Mouse (Mus musculus): Measurements from ENCODE around the gene Tsc2. TPM values are rescaled to one million over a fixed set of nuclear protein-coding genes. Genes with fewer than 3 reads are reported as not detected.

Gene Tsc2
- polyA plus RNA-seq (2017; shearing (Covaris generic)) = 55.0 TPM

GRCm38 (mm10) chr17:24632167-24632812 is at the start of gene Tsc2, which contains the start of gene Nthl1:
Gene Tsc2 (minus strand): TSS chr17:24632630.
Gene Nthl1 (plus strand): TSS chr17:24632680.

GRCm38 (mm10) chr17:24669545-24670245 is 37.3 kb upstream of the Tsc2 start, which contains the start of gene Zfp598:
Gene Zfp598 (plus strand): TSS chr17:24669687.

GRCm38 (mm10) chr17:24658017-24658758 is 25.8 kb upstream of the Tsc2 start, which contains the start of gene Npw:
Gene Npw (minus strand): TSS chr17:24658457.

GRCm38 (mm10) chr17:24650070-24650616 is 17.7 kb upstream of the Tsc2 start, which contains the start of gene Slc9a3r2:
Gene Slc9a3r2 (minus strand): TSS chr17:24650327.

GRCm38 (mm10) chr17:24549618-24550415 is 82.6 kb downstream of the Tsc2 start, which contains the start of gene Pkd1:
Gene Pkd1 (plus strand): TSS chr17:24549834.

Other genes with a start within 250 kb of the Tsc2 start
- 211 TPM for gene Rnps1, start 218.1 kb downstream of the Tsc2 start, polyA plus RNA-seq (2017; shearing (Covaris generic))
- gene Eci1, start 206.0 kb downstream of the Tsc2 start, polyA plus RNA-seq (2017; shearing (Covaris generic)) = 95.3 TPM
- 6.8 TPM for gene Dnase1l2, start 189.5 kb downstream of the Tsc2 start, polyA plus RNA-seq (2017; shearing (Covaris generic))
- gene E4f1, start 162.3 kb downstream of the Tsc2 start, polyA plus RNA-seq (2017; shearing (Covaris generic)) = 91.5 TPM
- 5.3 TPM for gene Pgp, start 162.2 kb downstream of the Tsc2 start, polyA plus RNA-seq (2017; shearing (Covaris generic))
- 0.41 TPM for gene Bricd5, start 158.7 kb downstream of the Tsc2 start, polyA plus RNA-seq (2017; shearing (Covaris generic))
- gene Mlst8, start 153.6 kb downstream of the Tsc2 start, polyA plus RNA-seq (2017; shearing (Covaris generic)) = 31.0 TPM
- 0.09 TPM for gene Caskin1, start 144.0 kb downstream of the Tsc2 start, polyA plus RNA-seq (2017; shearing (Covaris generic))
- gene Traf7, start 104.7 kb downstream of the Tsc2 start, polyA plus RNA-seq (2017; shearing (Covaris generic)) = 103 TPM
- gene Rab26, start 98.4 kb downstream of the Tsc2 start, polyA plus RNA-seq (2017; shearing (Covaris generic)) = 13.7 TPM
- 18.5 TPM for gene Pkd1, start 82.8 kb downstream of the Tsc2 start, polyA plus RNA-seq (2017; shearing (Covaris generic))
- gene Nthl1, start 50 bp upstream of the Tsc2 start, polyA plus RNA-seq (2017; shearing (Covaris generic)) = 7.6 TPM
- not detected for gene Slc9a3r2, start 17.7 kb upstream of the Tsc2 start, polyA plus RNA-seq (2017; shearing (Covaris generic))
- gene Npw, start 25.8 kb upstream of the Tsc2 start, polyA plus RNA-seq (2017; shearing (Covaris generic)) = not detected
- gene Zfp598, start 37.1 kb upstream of the Tsc2 start, polyA plus RNA-seq (2017; shearing (Covaris generic)) = 3.2 TPM
- 0.68 TPM for gene Syngr3, start 57.3 kb upstream of the Tsc2 start, polyA plus RNA-seq (2017; shearing (Covaris generic))
- 12.2 TPM for gene Gfer, start 63.5 kb upstream of the Tsc2 start, polyA plus RNA-seq (2017; shearing (Covaris generic))
- 3.8 TPM for gene Noxo1, start 63.6 kb upstream of the Tsc2 start, polyA plus RNA-seq (2017; shearing (Covaris generic))
- gene Tbl3, start 75.0 kb upstream of the Tsc2 start, polyA plus RNA-seq (2017; shearing (Covaris generic)) = 67.3 TPM
- gene Rnf151, start 85.4 kb upstream of the Tsc2 start, polyA plus RNA-seq (2017; shearing (Covaris generic)) = not detected
- gene Rps2, start 85.5 kb upstream of the Tsc2 start, polyA plus RNA-seq (2017; shearing (Covaris generic)) = 723 TPM
- gene Ndufb10, start 91.8 kb upstream of the Tsc2 start, polyA plus RNA-seq (2017; shearing (Covaris generic)) = 245 TPM
- not detected for gene Rpl3l, start 95.2 kb upstream of the Tsc2 start, polyA plus RNA-seq (2017; shearing (Covaris generic))
- 12.1 TPM for gene Msrb1, start 104.0 kb upstream of the Tsc2 start, polyA plus RNA-seq (2017; shearing (Covaris generic))
- not detected for gene Hs3st6, start 120.4 kb upstream of the Tsc2 start, polyA plus RNA-seq (2017; shearing (Covaris generic))
- gene Meiob, start 171.7 kb upstream of the Tsc2 start, polyA plus RNA-seq (2017; shearing (Covaris generic)) = not detected
- 43.8 TPM for gene Hagh, start 207.5 kb upstream of the Tsc2 start, polyA plus RNA-seq (2017; shearing (Covaris generic))
- gene Fahd1, start 217.7 kb upstream of the Tsc2 start, polyA plus RNA-seq (2017; shearing (Covaris generic)) = 3.7 TPM
- not detected for gene Igfals, start 233.4 kb upstream of the Tsc2 start, polyA plus RNA-seq (2017; shearing (Covaris generic))

Measured in inflammation-experienced regulatory T-cells, adult 16 weeks (primary cell).